Mouse (Mus musculus) heart, embryonic 14.5 days (tissue): ENCODE data around the gene Gsc. TPM values are rescaled to one million over a fixed set of nuclear protein-coding genes. Genes with fewer than 3 reads are reported as not detected.
A peak's percentile ranks its signal among the peaks of the same experiment; 100 is the strongest.
"Not testable (repeated sequence)": the region's sequence is repeated elsewhere in the genome, so short reads cannot be mapped to it uniquely, and the experiment has no call there.

Experiments
- ATAC-seq: fragments of 200-750 bp; cut with Nextera tagmentation; 2 replicates; pipeline ENCODE4 v1.8.0; 2017; ENCODE audit warnings: low read depth, moderate TSS enrichment; ENCODE audit not compliant: insufficient number of reproducible peaks, insufficient read depth, low FRiP score
- H3K27ac ChIP-seq, 2 experiments: fragments of 200-500 bp in 1 of 2; fragments of 300-500 bp in 1 of 2; sonication (generic) in 1 of 2; replicated peaks in 1 of 2; 2 replicates each; pipeline ENCODE4 v1.5.1; 2012 to 2014; ENCODE audit warnings: low read depth in 2 of 2, low read length in 2 of 2, control low read depth in 1 of 2, mild to moderate bottlenecking in 1 of 2, mixed read lengths in 1 of 2; ENCODE audit not compliant: control insufficient read depth in 1 of 2, insufficient read depth in 1 of 2
- H3K27me3 ChIP-seq: fragments of 300-500 bp; sonication (generic); 2 replicates; pipeline ENCODE4 v1.6.1; 2014; ENCODE audit warnings: mild to moderate bottlenecking, low read length, control low read depth; ENCODE audit not compliant: control insufficient read depth, insufficient read depth
- H3K36me3 ChIP-seq: fragments of 300-500 bp; sonication (generic); 2 replicates; pipeline ENCODE4 v1.6.1; 2014; ENCODE audit warnings: mild to moderate bottlenecking, control low read depth, low read length, mixed read lengths; ENCODE audit not compliant: control insufficient read depth, insufficient read depth
- H3K4me1 ChIP-seq, 2 experiments: fragments of 200-500 bp in 1 of 2; fragments of 300-500 bp in 1 of 2; sonication (generic) in 1 of 2; 2 replicates each; pipeline ENCODE4 v1.6.1; 2012 to 2014; ENCODE audit warnings: low read length in 2 of 2, control low read depth in 1 of 2, mixed read lengths in 1 of 2; ENCODE audit not compliant: control insufficient read depth in 2 of 2, insufficient read depth in 2 of 2
- H3K4me2 ChIP-seq: fragments of 300-500 bp; sonication (generic); 2 replicates; pipeline ENCODE4 v1.6.1; 2014; ENCODE audit warnings: mild to moderate bottlenecking, low read length
- H3K4me3 ChIP-seq, 2 experiments: fragments of 200-500 bp in 1 of 2; fragments of 300-500 bp in 1 of 2; sonication (generic) in 1 of 2; 2 replicates each; pipeline ENCODE4 v1.5.1; 2012 to 2014; ENCODE audit warnings: low read length in 2 of 2, mild to moderate bottlenecking in 2 of 2, control low read depth in 1 of 2, low read depth in 1 of 2, moderate library complexity in 1 of 2; ENCODE audit not compliant: control insufficient read depth in 1 of 2, insufficient read depth in 1 of 2
- H3K9ac ChIP-seq: fragments of 300-500 bp; sonication (generic); 2 replicates; pipeline ENCODE4 v1.6.1; 2014; ENCODE audit warnings: mild to moderate bottlenecking, low read length
- H3K9me3 ChIP-seq: fragments of 300-500 bp; sonication (generic); 2 replicates; pipeline ENCODE4 v1.6.1; 2016; ENCODE audit warnings: low read length, control low read depth; ENCODE audit not compliant: control insufficient read depth
- WGBS: fragments of 180-500 bp; shearing (Covaris S2); extraction: QIAGEN DNeasy Blood & Tissue Kit; methylation state at CpG from one replicate; pipeline ENCODE4 v1.1.7; 2014; 5-methylcytosine and 5-hydroxymethylcytosine counted together
- polyA plus RNA-seq: library from polyadenylated mRNA; unstranded; fragments of >200 nt; fragmentation: Nextera tagmentation; extraction: Ambion mirVana; gene quantifications from 2 replicates; pipeline ENCODE4 v1.2.1, GENCODE M21; 2014

Gene Gsc
- polyA plus RNA-seq, 1 experiment from 2014 or later = not detected

- Histone ChIP-seq H3K27me3 (peaks cover 12% of the 10 kb centered on the region), H3K27ac (no peak overlapping the region), H3K9ac (no peak overlapping the region), H3K4me3 (no peak overlapping the region), H3K36me3 (no peaks in the 10 kb centered on the region), H3K9me3 (no peaks in the 10 kb centered on the region), H3K4me2 (no peak overlapping the region), H3K4me1 (no peaks in the 10 kb centered on the region; a peak in 1 of 4 replicates)
- ATAC-seq = no peak
- 56% methylated on average over 6 of the region's 6 CpGs for WGBS
These were observed 13.8 kb downstream of the Gsc start for GRCm38 (mm10) chr12:104459377-104459776.

GRCm38 (mm10) chr12:104453002-104453401 lies 20.1 kb downstream of the Gsc start:
- ATAC-seq = no peak
- Histone ChIP-seq H3K4me1 (no peaks in the 10 kb centered on the region), H3K9me3 (no peaks in the 10 kb centered on the region), H3K27ac (no peak overlapping the region), H3K9ac (no peak overlapping the region), H3K4me3 (no peak overlapping the region), H3K4me2 (no peak overlapping the region), H3K27me3 (no peaks in the 10 kb centered on the region), H3K36me3 (no peaks in the 10 kb centered on the region)
- 41% methylated on average over 1 of the region's 1 CpGs for WGBS

GRCm38 (mm10) chr12:104450257-104450656 lies 22.9 kb downstream of the Gsc start:
- 54% methylated on average over 10 of the region's 10 CpGs for WGBS

GRCm38 (mm10) chr12:104448099-104448498 lies 25.0 kb downstream of the Gsc start:
- no peaks in the 10 kb centered on the region for H3K9me3 ChIP-seq
- no peaks in the 10 kb centered on the region for H3K4me1 ChIP-seq
- ATAC-seq = no peak
- WGBS = 33% methylated on average over 13 of the region's 13 CpGs
- no peaks in the 10 kb centered on the region for H3K36me3 ChIP-seq
- H3K9ac ChIP-seq = no peak overlapping the region
- H3K27ac ChIP-seq = no peak overlapping the region
- no peaks in the 10 kb centered on the region for H3K27me3 ChIP-seq
- no peak overlapping the region for H3K4me2 ChIP-seq
- H3K4me3 ChIP-seq = no peak overlapping the region

More at GRCm38 (mm10) chr12:104450257-104450656, 22.9 kb downstream of the Gsc start:
- Histone ChIP-seq H3K4me2 (no peak overlapping the region), H3K27ac (no peak overlapping the region), H3K9ac (no peak overlapping the region), H3K9me3 (no peaks in the 10 kb centered on the region), H3K4me3 (no peak overlapping the region), H3K27me3 (no peaks in the 10 kb centered on the region), H3K4me1 (no peaks in the 10 kb centered on the region), H3K36me3 (no peaks in the 10 kb centered on the region)
- no peak for ATAC-seq

GRCm38 (mm10) chr12:104447056-104447455 lies 26.1 kb downstream of the Gsc start:
- not testable (repeated sequence) for ATAC-seq, H3K4me2 ChIP-seq, H3K4me1 ChIP-seq, H3K9ac ChIP-seq, H3K27me3 ChIP-seq, H3K9me3 ChIP-seq, H3K36me3 ChIP-seq, H3K4me3 ChIP-seq, H3K27ac ChIP-seq
- WGBS = 69% methylated on average over 25 of the region's 25 CpGs

GRCm38 (mm10) chr12:104443716-104444115 lies 29.4 kb downstream of the Gsc start:
- ATAC-seq = no peak
- no peak overlapping the region for H3K27ac ChIP-seq
- H3K4me2 ChIP-seq = no peak overlapping the region
- peaks cover 5% of the 10 kb centered on the region for H3K27me3 ChIP-seq
- 67% methylated on average over 11 of the region's 11 CpGs for WGBS
- no peaks in the 10 kb centered on the region for H3K9me3 ChIP-seq
- no peaks in the 10 kb centered on the region for H3K4me1 ChIP-seq
- no peak overlapping the region for H3K9ac ChIP-seq
- no peak overlapping the region for H3K4me3 ChIP-seq
- H3K36me3 ChIP-seq = no peaks in the 10 kb centered on the region

GRCm38 (mm10) chr12:104440087-104440760 lies 32.9 kb downstream of the Gsc start:
- no peak overlapping the region for H3K4me2 ChIP-seq
- 12% methylated on average over 22 of the region's 22 CpGs for WGBS
- no peaks in the 10 kb centered on the region for H3K9me3 ChIP-seq
- peaks cover 15% of the 10 kb centered on the region for H3K27me3 ChIP-seq
- no peaks in the 10 kb centered on the region for H3K36me3 ChIP-seq
- no peak overlapping the region for H3K4me3 ChIP-seq
- no peak overlapping the region for H3K27ac ChIP-seq
- ATAC-seq = no peak
- no peaks in the 10 kb centered on the region for H3K4me1 ChIP-seq
- peak overlapping the region; percentile 18; the same call in 1 of the 2 replicates for H3K9ac ChIP-seq
